Mouse (Mus musculus) myocyte (in vitro differentiated cells): ENCODE measurements at regions not wholly inside any gene's neighbourhood (a gene's known extent, or its start where the extent isn't known, plus 50 kb on each side); places are given as distances from the start of the nearest gene placed in this dataset.

Source experiments
- CEBPB ChIP-seq: IDR thresholded peaks from 2 replicates; pipeline ENCODE4 v1.6.1; 2011; ENCODE audit warnings: mild to moderate bottlenecking, moderate library complexity; ENCODE audit not compliant: poor library complexity, insufficient read depth, severe bottlenecking
- E2F4 ChIP-seq: IDR thresholded peaks from one replicate; pipeline ENCODE4 v1.6.1; 2011; ENCODE audit warnings: mild to moderate bottlenecking, control low read depth, moderate library complexity; ENCODE audit not compliant: insufficient read depth
- MAX ChIP-seq: IDR thresholded peaks from one replicate; pipeline ENCODE4 v1.6.1; 2011; ENCODE audit warnings: low read depth, mild to moderate bottlenecking, control low read depth
- MYOD1 ChIP-seq, 3 experiments: IDR thresholded peaks; one replicate each; pipeline ENCODE4 v1.6.1; 2011; ENCODE audit warnings: control low read depth in 2 of 3, low read depth in 2 of 3, mild to moderate bottlenecking in 2 of 3, moderate library complexity in 1 of 3; ENCODE audit not compliant: insufficient read length in 2 of 3, control insufficient read depth in 1 of 3
- MYOG ChIP-seq, 3 experiments: IDR thresholded peaks; one replicate each; pipeline ENCODE4 v1.6.1; 2011; ENCODE audit warnings: control low read depth in 2 of 3, low read depth in 2 of 3, mild to moderate bottlenecking in 2 of 3; ENCODE audit not compliant: insufficient read length in 2 of 3, control insufficient read depth in 1 of 3, insufficient read depth in 1 of 3
- POLR2A ChIP-seq: IDR thresholded peaks from one replicate; pipeline ENCODE4 v1.6.1; 2011; ENCODE audit warnings: low read depth, mild to moderate bottlenecking, control low read depth, moderate library complexity; ENCODE audit not compliant: insufficient read length
- POLR2AphosphoS2 ChIP-seq: IDR thresholded peaks from one replicate; pipeline ENCODE4 v1.6.1; 2011; ENCODE audit warnings: low read depth, control low read depth; ENCODE audit not compliant: insufficient read length
- SRF ChIP-seq: IDR thresholded peaks from one replicate; pipeline ENCODE4 v1.6.1; 2011; ENCODE audit warnings: low read depth; ENCODE audit not compliant: control insufficient read depth, insufficient read length
- TCF12 ChIP-seq: IDR thresholded peaks from one replicate; pipeline ENCODE4 v1.6.1; 2011; ENCODE audit warnings: mild to moderate bottlenecking, control low read depth; ENCODE audit not compliant: poor library complexity, insufficient read depth, severe bottlenecking
- USF1 ChIP-seq: IDR thresholded peaks from one replicate; pipeline ENCODE4 v1.6.1; 2011; ENCODE audit warnings: low read depth, mild to moderate bottlenecking, control low read depth, moderate library complexity

DNA sequence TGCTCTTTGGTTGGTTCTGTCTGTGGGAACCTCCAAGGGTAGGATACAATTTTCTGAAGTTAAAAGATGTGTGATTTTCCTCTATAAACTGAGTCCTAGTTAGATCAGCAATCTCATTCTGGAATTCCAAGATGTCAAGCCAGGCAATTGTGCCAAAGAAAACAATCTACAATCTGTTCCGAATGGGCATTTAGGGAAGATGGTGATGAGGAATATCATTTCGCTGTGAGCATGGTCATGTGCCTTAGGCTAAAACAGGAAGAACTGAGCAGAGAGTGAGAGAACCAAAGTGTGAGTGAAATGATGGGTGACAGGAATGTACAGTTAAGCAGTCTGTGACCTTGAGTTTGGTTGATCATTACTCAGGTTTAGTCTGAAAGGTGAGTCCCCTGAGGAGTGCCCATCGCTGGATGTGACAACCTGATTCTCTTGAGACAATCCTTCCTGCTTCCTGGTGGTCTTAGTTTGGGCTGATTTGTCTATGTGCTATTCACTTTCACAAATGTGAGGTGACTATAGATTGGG is 504.1 kb downstream of the Btbd3 start:
- no peak for TF ChIP-seq SRF
- TF ChIP-seq POLR2A: no peak
- TF ChIP-seq TCF12: no peak
- TF ChIP-seq MYOG (IDR thresholded peaks at IDR 0.05; ENCODE audit: control insufficient read depth in 1 of 3, insufficient read depth in 1 of 3, insufficient read length in 2 of 3, low read depth in 2 of 3): no peak
- TF ChIP-seq USF1: no peak
- TF ChIP-seq MAX: no peak
- TF ChIP-seq CEBPB: no peak
- no peak for TF ChIP-seq POLR2AphosphoS2
- TF ChIP-seq E2F4: no peak
- no peak for TF ChIP-seq MYOD1 (IDR thresholded peaks at IDR 0.05; ENCODE audit: control insufficient read depth in 1 of 3, insufficient read length in 2 of 3, low read depth in 2 of 3)
